Mouse (Mus musculus): ENCODE data around the gene Ube2e3. TPM values are rescaled to one million over a fixed set of nuclear protein-coding genes. Genes with fewer than 3 reads are reported as not detected.

Ube2e3 gene
- polyA plus RNA-seq, 1 experiment from 2014 or later: 215 TPM

- H3K27me3 ChIP-seq (ENCODE audit: low read depth, poor library complexity, severe bottlenecking): no peaks in the 10 kb centered on the region
- DNase-seq (ENCODE audit: low spot score): peak; percentile 87
- H3K27ac ChIP-seq (replicated peaks): peak overlapping the region; percentile 100
- peak overlapping the region; percentile 82 for H3K4me3 ChIP-seq
- WGBS: under 1% methylated on average over 75 of the region's 114 CpGs
- H3K9me3 ChIP-seq (replicated peaks): no peaks in the 10 kb centered on the region
- H3K4me1 ChIP-seq: peaks cover 50% of the 10 kb centered on the region
- H3K36me3 ChIP-seq: peaks cover 9% of the 10 kb centered on the region
Observed at GRCm38 (mm10) chr2:78868951-78869720, 1.2 kb downstream of the Ube2e3 start.

GRCm38 (mm10) chr2:78869721-78870442 lies 2.0 kb downstream of the Ube2e3 start:
- peaks cover 9% of the 10 kb centered on the region for H3K36me3 ChIP-seq
- no peaks in the 10 kb centered on the region for H3K9me3 ChIP-seq (replicated peaks)
- no peaks in the 10 kb centered on the region for H3K27me3 ChIP-seq (ENCODE audit: low read depth, poor library complexity, severe bottlenecking)
- H3K27ac ChIP-seq (replicated peaks): peak overlapping the region; percentile 100
- peak overlapping the region; percentile 82 for H3K4me3 ChIP-seq
- H3K4me1 ChIP-seq: peaks cover 55% of the 10 kb centered on the region
- 6% methylated on average over 35 of the region's 35 CpGs for WGBS
- no peak for DNase-seq (ENCODE audit: low spot score)

- DNase-seq (ENCODE audit: low spot score): peak; percentile 29
- Histone ChIP-seq H3K4me1 (peaks cover 61% of the 10 kb centered on the region), H3K27ac (replicated peaks) (peak overlapping the region; percentile 100), H3K27me3 (ENCODE audit: low read depth, poor library complexity, severe bottlenecking) (no peaks in the 10 kb centered on the region), H3K36me3 (peaks cover 9% of the 10 kb centered on the region), H3K4me3 (peak overlapping the region; percentile 82), H3K9me3 (replicated peaks) (no peaks in the 10 kb centered on the region)
- WGBS: 26% methylated on average over 10 of the region's 10 CpGs
Observed at GRCm38 (mm10) chr2:78870443-78871025, 2.6 kb downstream of the Ube2e3 start.

GRCm38 (mm10) chr2:78871971-78872860 lies 4.3 kb downstream of the Ube2e3 start:
- H3K9me3 ChIP-seq (replicated peaks): no peaks in the 10 kb centered on the region
- H3K4me1 ChIP-seq: peaks cover 63% of the 10 kb centered on the region
- H3K36me3 ChIP-seq: peaks cover 9% of the 10 kb centered on the region
- H3K27me3 ChIP-seq (ENCODE audit: low read depth, poor library complexity, severe bottlenecking): no peaks in the 10 kb centered on the region
- DNase-seq (ENCODE audit: low spot score): peak; percentile 33
- peak overlapping the region; percentile 82 for H3K4me3 ChIP-seq
- H3K27ac ChIP-seq (replicated peaks): peak overlapping the region; percentile 100
- 44% methylated on average over 8 of the region's 8 CpGs for WGBS

GRCm38 (mm10) chr2:78873946-78874345 lies 6.0 kb downstream of the Ube2e3 start:
- no peaks in the 10 kb centered on the region for H3K9me3 ChIP-seq (replicated peaks)
- WGBS: 73% methylated on average over 2 of the region's 2 CpGs
- peak overlapping the region; percentile 82 for H3K4me3 ChIP-seq
- DNase-seq (ENCODE audit: low spot score): no peak
- no peaks in the 10 kb centered on the region for H3K27me3 ChIP-seq (ENCODE audit: low read depth, poor library complexity, severe bottlenecking)
- H3K27ac ChIP-seq (replicated peaks): peak overlapping the region; percentile 25; the same call in 1 of the 2 replicates
- peaks cover 9% of the 10 kb centered on the region for H3K36me3 ChIP-seq
- H3K4me1 ChIP-seq: peaks cover 62% of the 10 kb centered on the region

GRCm38 (mm10) chr2:78876002-78876401 lies 8.1 kb downstream of the Ube2e3 start:
- H3K4me3 ChIP-seq: no peak overlapping the region
- no peak for DNase-seq (ENCODE audit: low spot score)
- no peaks in the 10 kb centered on the region for H3K9me3 ChIP-seq (replicated peaks)
- no peak overlapping the region for H3K27ac ChIP-seq (replicated peaks)
- H3K27me3 ChIP-seq (ENCODE audit: low read depth, poor library complexity, severe bottlenecking): no peaks in the 10 kb centered on the region
- peaks cover 54% of the 10 kb centered on the region for H3K4me1 ChIP-seq
- H3K36me3 ChIP-seq: peaks cover 4% of the 10 kb centered on the region

GRCm38 (mm10) chr2:78882068-78882467 lies 14.1 kb downstream of the Ube2e3 start:
- no peak overlapping the region for H3K4me3 ChIP-seq
- H3K36me3 ChIP-seq: no peaks in the 10 kb centered on the region
- no peaks in the 10 kb centered on the region for H3K9me3 ChIP-seq (replicated peaks)
- H3K27me3 ChIP-seq (ENCODE audit: low read depth, poor library complexity, severe bottlenecking): no peaks in the 10 kb centered on the region
- DNase-seq (ENCODE audit: low spot score): no peak
- H3K27ac ChIP-seq (replicated peaks): no peak overlapping the region
- WGBS: 81% methylated on average over 1 of the region's 1 CpGs
- peaks cover 22% of the 10 kb centered on the region; the same call in 1 of the 2 replicates for H3K4me1 ChIP-seq

- H3K36me3 ChIP-seq: no peaks in the 10 kb centered on the region
- H3K27ac ChIP-seq (replicated peaks): no peak overlapping the region
- WGBS: 90% methylated on average over 3 of the region's 3 CpGs
- no peaks in the 10 kb centered on the region for H3K27me3 ChIP-seq (ENCODE audit: low read depth, poor library complexity, severe bottlenecking)
- DNase-seq (ENCODE audit: low spot score): no peak
- no peak overlapping the region for H3K4me3 ChIP-seq
- peaks cover 29% of the 10 kb centered on the region; the same call in 1 of the 2 replicates for H3K4me1 ChIP-seq
- no peaks in the 10 kb centered on the region for H3K9me3 ChIP-seq (replicated peaks)
Observed at GRCm38 (mm10) chr2:78882743-78883433, 15.0 kb downstream of the Ube2e3 start.

GRCm38 (mm10) chr2:78886446-78886845 lies 18.5 kb downstream of the Ube2e3 start:
- 85% methylated on average over 2 of the region's 2 CpGs for WGBS
- no peaks in the 10 kb centered on the region for H3K27me3 ChIP-seq (ENCODE audit: low read depth, poor library complexity, severe bottlenecking)
- H3K9me3 ChIP-seq (replicated peaks): no peaks in the 10 kb centered on the region
- DNase-seq (ENCODE audit: low spot score): no peak
- no peak overlapping the region for H3K27ac ChIP-seq (replicated peaks)
- H3K4me1 ChIP-seq: peaks cover 23% of the 10 kb centered on the region; the same call in 1 of the 2 replicates
- H3K36me3 ChIP-seq: no peaks in the 10 kb centered on the region
- H3K4me3 ChIP-seq: no peak overlapping the region

GRCm38 (mm10) chr2:78888190-78888589 lies 20.3 kb downstream of the Ube2e3 start:
- H3K4me3 ChIP-seq: no peak overlapping the region
- H3K27ac ChIP-seq (replicated peaks): no peak overlapping the region
- H3K4me1 ChIP-seq: peaks cover 21% of the 10 kb centered on the region; the same call in 1 of the 2 replicates
- no peaks in the 10 kb centered on the region for H3K27me3 ChIP-seq (ENCODE audit: low read depth, poor library complexity, severe bottlenecking)
- DNase-seq (ENCODE audit: low spot score): no peak
- H3K9me3 ChIP-seq (replicated peaks): no peaks in the 10 kb centered on the region
- H3K36me3 ChIP-seq: no peaks in the 10 kb centered on the region
- WGBS: 66% methylated on average over 3 of the region's 3 CpGs

- DNase-seq (ENCODE audit: low spot score): no peak
- no peak overlapping the region for H3K27ac ChIP-seq (replicated peaks)
- H3K36me3 ChIP-seq: no peaks in the 10 kb centered on the region
- no peaks in the 10 kb centered on the region for H3K9me3 ChIP-seq (replicated peaks)
- H3K27me3 ChIP-seq (ENCODE audit: low read depth, poor library complexity, severe bottlenecking): no peaks in the 10 kb centered on the region
- H3K4me3 ChIP-seq: no peak overlapping the region
- 94% methylated on average over 2 of the region's 2 CpGs for WGBS
- no peaks in the 10 kb centered on the region for H3K4me1 ChIP-seq
Observed at GRCm38 (mm10) chr2:78895216-78895615, 27.3 kb downstream of the Ube2e3 start.

Data from midbrain, embryonic 10.5 days (tissue).